Mouse (Mus musculus): ENCODE measurements at regions not wholly inside any gene's neighbourhood (a gene's known extent, or its start where the extent isn't known, plus 50 kb on each side); places are given as distances from the start of the nearest gene placed in this dataset.

GRCm38 (mm10) chr16:42416673-42417072, 76.2 kb upstream of the Gap43 start:
- TF ChIP-seq CTCF (IDR thresholded peaks at IDR 0.05; ENCODE audit: borderline replicate concordance, insufficient read depth, low read length) (no peak), POLR2A (IDR thresholded peaks at IDR 0.05; ENCODE audit: low read depth, low read length) (no peak)
